Mouse (Mus musculus) midbrain, embryonic 14.5 days (tissue): Measurements from ENCODE around the gene Ist1. TPM values are rescaled to one million over a fixed set of nuclear protein-coding genes. Genes with fewer than 3 reads are reported as not detected.

Source experiments
- ATAC-seq: fragments of 200-750 bp; cut with Nextera tagmentation; 2 replicates; pipeline ENCODE4 v1.8.0; 2017; ENCODE audit warnings: moderate number of reproducible peaks, moderate library complexity; ENCODE audit not compliant: low FRiP score, low TSS enrichment
- DNase-seq: peaks from one replicate; pipeline ENCODE4 v3.0.0-alpha.2; 2015
- H3K27ac ChIP-seq: fragments of 300-500 bp; sonication (generic); replicated peaks from 2 replicates; pipeline ENCODE4 v1.5.1; 2014; ENCODE audit warnings: mild to moderate bottlenecking, low read depth, low read length, moderate library complexity
- H3K27me3 ChIP-seq: fragments of 300-500 bp; sonication (generic); 2 replicates; pipeline ENCODE4 v1.6.1; 2014; ENCODE audit warnings: low read length, control low read depth, mixed read lengths; ENCODE audit not compliant: control insufficient read depth, insufficient read depth
- H3K36me3 ChIP-seq: fragments of 300-500 bp; sonication (generic); 2 replicates; pipeline ENCODE4 v1.6.1; 2014; ENCODE audit warnings: low read length, control low read depth; ENCODE audit not compliant: control insufficient read depth, insufficient read depth
- H3K4me1 ChIP-seq: fragments of 300-500 bp; sonication (generic); 2 replicates; pipeline ENCODE4 v1.6.1; 2014; ENCODE audit warnings: mild to moderate bottlenecking, antibody characterized with exemption, low read length, control low read depth; ENCODE audit not compliant: control insufficient read depth, insufficient read depth
- H3K4me2 ChIP-seq: fragments of 300-500 bp; sonication (generic); 2 replicates; pipeline ENCODE4 v1.6.1; 2014; ENCODE audit warnings: mild to moderate bottlenecking, low read length, moderate library complexity
- H3K4me3 ChIP-seq: fragments of 300-500 bp; sonication (generic); replicated peaks from 2 replicates; pipeline ENCODE4 v1.5.1; 2014; ENCODE audit warnings: low read depth, low read length
- H3K9ac ChIP-seq: fragments of 300-500 bp; sonication (generic); replicated peaks from 2 replicates; pipeline ENCODE4 v1.6.1; 2014; ENCODE audit warnings: mild to moderate bottlenecking, low read length, moderate library complexity
- H3K9me3 ChIP-seq: fragments of 300-500 bp; sonication (generic); 2 replicates; pipeline ENCODE4 v1.6.1; 2016; ENCODE audit warnings: low read length, control low read depth, mixed read lengths; ENCODE audit not compliant: control insufficient read depth
- WGBS: fragments of 180-500 bp; shearing (Covaris S2); extraction: QIAGEN DNeasy Blood & Tissue Kit; methylation state at CpG from one replicate; pipeline ENCODE4 v1.1.7; 2014; 5-methylcytosine and 5-hydroxymethylcytosine counted together
- polyA plus RNA-seq: library from polyadenylated mRNA; unstranded; fragments of >200 nt; fragmentation: Nextera tagmentation; extraction: Ambion mirVana; gene quantifications from 2 replicates; pipeline ENCODE4 v1.2.1, GENCODE M21; 2014

Gene Ist1
- polyA plus RNA-seq, 1 experiment from 2014 or later = 187 TPM

DNA sequence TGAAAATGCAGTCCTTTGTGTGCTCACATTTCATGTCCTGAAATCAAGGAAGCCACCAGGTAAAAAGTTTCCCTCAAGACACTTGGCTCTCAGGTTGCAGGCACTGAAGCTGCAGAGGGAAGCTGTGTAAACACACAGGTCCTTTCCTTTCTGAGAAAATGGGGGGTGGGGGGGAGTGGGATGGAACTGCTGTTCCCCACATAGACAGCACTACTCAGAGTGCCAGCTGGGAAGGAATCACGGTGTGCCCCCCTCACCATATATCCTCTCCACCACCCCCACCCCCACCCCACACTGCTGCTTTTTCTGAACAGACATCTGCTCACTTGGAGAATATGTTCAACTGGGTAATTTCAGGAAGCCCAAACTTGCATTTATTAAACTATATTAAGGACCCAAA is 19.5 kb upstream of the Ist1 start:
- DNase-seq (no peak), ATAC-seq (no peak)
- 90% methylated on average over 1 of the region's 1 CpGs for WGBS
- Histone ChIP-seq H3K4me3 (no peak overlapping the region), H3K27ac (no peak overlapping the region), H3K4me2 (no peak overlapping the region), H3K27me3 (no peaks in the 10 kb centered on the region), H3K4me1 (peaks cover 10% of the 10 kb centered on the region), H3K9me3 (no peaks in the 10 kb centered on the region), H3K36me3 (peaks cover 94% of the 10 kb centered on the region), H3K9ac (no peak overlapping the region)

- H3K9ac ChIP-seq = no peak overlapping the region
- no peak for DNase-seq
- no peak for ATAC-seq
- H3K4me2 ChIP-seq = peak overlapping the region; percentile 57
- WGBS = 96% methylated on average over 4 of the region's 4 CpGs
- no peaks in the 10 kb centered on the region for H3K9me3 ChIP-seq
- no peak overlapping the region for H3K27ac ChIP-seq
- H3K4me3 ChIP-seq = peak overlapping the region; percentile 99; the same call in 1 of the 2 replicates
- no peaks in the 10 kb centered on the region for H3K27me3 ChIP-seq
- H3K4me1 ChIP-seq = peaks cover 25% of the 10 kb centered on the region
- H3K36me3 ChIP-seq = peaks cover 54% of the 10 kb centered on the region
Observed at GRCm38 (mm10) chr8:109707921-109708320, 14.9 kb upstream of the Ist1 start.

DNA sequence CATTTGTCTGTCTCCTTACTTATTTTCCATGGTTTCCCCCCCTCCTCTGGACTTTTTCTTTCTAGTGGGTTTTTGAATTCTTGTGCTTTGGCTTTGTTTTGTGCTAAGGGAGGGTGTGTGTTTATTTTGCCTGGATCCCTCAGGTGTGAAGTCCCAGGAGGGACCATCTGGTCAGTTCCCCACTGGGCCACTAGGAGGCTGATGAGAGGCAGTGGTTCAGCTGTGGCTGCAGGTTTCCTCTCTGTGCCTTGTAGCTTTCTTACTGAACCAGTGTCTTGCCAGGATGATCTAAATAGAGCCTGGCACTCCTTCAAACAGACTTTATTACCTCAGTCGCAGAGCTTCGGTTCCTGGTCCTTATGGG is 13.8 kb upstream of the Ist1 start:
- DNase-seq (peak; percentile 84), ATAC-seq (0 out of 2 replicates have a peak, but pooled peaks have one; percentile 42)
- Histone ChIP-seq H3K27ac (no peak overlapping the region; the same call in 1 of the 2 replicates), H3K36me3 (peaks cover 43% of the 10 kb centered on the region), H3K4me1 (peaks cover 25% of the 10 kb centered on the region), H3K9me3 (no peaks in the 10 kb centered on the region), H3K4me3 (peak overlapping the region; percentile 99), H3K9ac (peak overlapping the region; percentile 100; the same call in 1 of the 2 replicates), H3K4me2 (peak overlapping the region; percentile 57), H3K27me3 (no peaks in the 10 kb centered on the region)
- WGBS = 22% methylated on average over 2 of the region's 2 CpGs

DNA sequence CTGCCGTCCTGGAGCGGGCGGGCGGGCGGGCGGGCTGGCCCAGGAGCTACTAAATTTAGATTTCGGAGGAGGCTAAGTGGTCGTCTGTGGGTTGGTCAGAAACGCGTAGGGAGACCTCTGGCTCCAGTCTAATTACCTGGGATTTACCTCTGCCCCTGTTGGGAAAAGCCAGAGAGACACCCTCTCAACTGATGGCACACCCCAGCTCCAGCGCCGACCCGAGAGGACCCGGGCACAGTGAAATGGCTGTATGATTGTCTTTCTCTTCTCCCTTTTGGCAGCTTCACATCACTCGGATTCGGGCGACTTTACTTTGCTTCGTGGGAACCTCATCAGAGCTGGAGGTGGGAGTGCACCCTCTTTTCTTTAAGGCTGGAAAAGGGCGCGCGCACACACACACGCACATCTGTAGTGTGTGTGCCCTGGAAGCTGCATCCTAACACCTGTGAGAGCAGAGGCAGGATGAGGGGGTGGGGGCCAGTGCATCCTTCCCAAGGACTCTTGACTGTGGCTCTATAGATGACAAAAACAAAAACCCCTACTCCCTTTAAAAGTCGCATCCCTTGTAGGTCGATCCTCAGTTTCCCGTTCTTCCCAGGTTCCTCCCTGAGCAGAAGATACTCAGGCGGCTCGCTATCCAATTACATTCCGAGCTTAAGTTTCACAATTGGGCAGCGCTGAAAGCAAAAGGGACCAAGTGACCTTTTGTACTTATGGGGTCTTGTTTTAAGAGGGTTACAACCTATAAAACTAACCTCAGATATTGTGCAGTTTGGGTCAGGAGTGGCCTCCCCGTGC is 13.2 kb upstream of the Ist1 start:
- peak; percentile 38 for ATAC-seq
- H3K4me2 ChIP-seq = peak overlapping the region; percentile 57
- no peaks in the 10 kb centered on the region for H3K27me3 ChIP-seq
- peaks cover 37% of the 10 kb centered on the region for H3K36me3 ChIP-seq
- H3K4me1 ChIP-seq = peaks cover 25% of the 10 kb centered on the region
- DNase-seq = peak; percentile 59
- no peaks in the 10 kb centered on the region for H3K9me3 ChIP-seq
- WGBS = under 1% methylated on average over 30 of the region's 30 CpGs
- H3K4me3 ChIP-seq = peak overlapping the region; percentile 99
- H3K27ac ChIP-seq = peak overlapping the region; percentile 97
- H3K9ac ChIP-seq = peak overlapping the region; percentile 100

- H3K4me3 ChIP-seq = peak within 1 kb of the TSS; percentile 99
- H3K9ac ChIP-seq = peak within 1 kb of the TSS; percentile 100
- ATAC-seq (peak; percentile 86), DNase-seq (peak; percentile 99)
- peaks cover 25% of the 10 kb centered on the region for H3K4me1 ChIP-seq
- peaks cover 30% of the 10 kb centered on the region for H3K36me3 ChIP-seq
- peak within 1 kb of the TSS; percentile 57 for H3K4me2 ChIP-seq
- H3K27me3 ChIP-seq = no peaks in the 10 kb centered on the region
- H3K27ac ChIP-seq = peak within 1 kb of the TSS; percentile 97
- WGBS = under 1% methylated on average over 85 of the region's 100 CpGs
- no peaks in the 10 kb centered on the region for H3K9me3 ChIP-seq
Observed at GRCm38 (mm10) chr8:109705320-109706075, 12.4 kb upstream of the Ist1 start, which contains the start of gene Zfp821. TSS of gene Zfp821 (plus strand) at chr8:109705546.

- ATAC-seq (no peak), DNase-seq (no peak)
- Histone ChIP-seq H3K9me3 (no peaks in the 10 kb centered on the region), H3K9ac (peak overlapping the region; percentile 100), H3K27me3 (no peaks in the 10 kb centered on the region), H3K27ac (peak overlapping the region; percentile 97; the same call in 1 of the 2 replicates), H3K4me3 (peak overlapping the region; percentile 99), H3K4me2 (peak overlapping the region; percentile 57), H3K36me3 (peaks cover 22% of the 10 kb centered on the region), H3K4me1 (peaks cover 25% of the 10 kb centered on the region)
- 13% methylated on average over 24 of the region's 24 CpGs for WGBS
Observed at GRCm38 (mm10) chr8:109704565-109705319, 11.7 kb upstream of the Ist1 start.

DNA sequence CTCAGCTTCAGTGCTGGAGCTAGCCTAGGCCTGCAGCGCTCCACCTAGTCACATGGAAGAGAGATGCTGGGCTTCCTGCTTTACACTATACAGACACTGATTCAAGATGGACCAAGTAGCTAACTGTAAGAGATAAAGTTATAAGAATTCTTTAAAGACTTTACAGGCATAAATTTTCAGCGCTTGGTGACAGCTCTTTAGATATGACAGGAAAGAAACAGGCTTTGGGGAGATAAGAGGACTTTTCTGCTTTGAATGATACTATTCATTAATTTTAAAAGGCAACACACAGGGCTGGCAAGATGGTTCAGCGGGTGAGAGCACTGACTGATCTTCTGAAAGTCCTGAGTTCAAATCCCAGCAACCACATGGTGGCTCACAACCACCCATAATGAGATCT is 5.4 kb upstream of the Ist1 start:
- Histone ChIP-seq H3K9ac (no peak overlapping the region), H3K27me3 (no peaks in the 10 kb centered on the region), H3K36me3 (no peaks in the 10 kb centered on the region), H3K27ac (no peak overlapping the region), H3K4me1 (peaks cover 3% of the 10 kb centered on the region; the same call in 1 of the 2 replicates), H3K9me3 (no peaks in the 10 kb centered on the region), H3K4me3 (no peak overlapping the region), H3K4me2 (no peak overlapping the region)
- no peak for DNase-seq
- 78% methylated on average over 3 of the region's 3 CpGs for WGBS
- ATAC-seq = no peak

DNA sequence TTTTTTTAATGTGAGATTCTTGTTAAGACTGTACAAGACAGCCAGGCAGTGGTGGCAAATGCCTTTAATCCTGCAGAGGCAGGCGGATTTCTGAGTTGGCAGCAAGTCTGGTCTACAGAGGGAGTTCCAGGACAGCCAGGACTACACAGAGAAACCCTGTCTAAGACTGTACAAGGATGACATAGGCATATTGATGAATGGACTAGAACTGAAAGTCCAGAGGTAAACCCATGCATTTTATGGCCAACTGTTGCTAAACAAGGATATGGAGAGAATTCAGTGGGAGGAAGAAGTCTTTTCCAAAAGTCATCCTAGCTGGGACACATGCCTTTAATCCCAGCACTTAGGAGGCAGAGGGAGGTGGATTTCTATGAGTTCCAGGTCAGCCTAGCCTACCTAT is 4.7 kb upstream of the Ist1 start:
- WGBS = 63% methylated on average over 1 of the region's 1 CpGs

More for the DNA sequence above, 4.7 kb upstream of the Ist1 start:
- H3K27me3 ChIP-seq = no peaks in the 10 kb centered on the region
- ATAC-seq (no peak), DNase-seq (no peak)
- H3K27ac ChIP-seq = no peak overlapping the region
- peaks cover 3% of the 10 kb centered on the region; the same call in 1 of the 2 replicates for H3K4me1 ChIP-seq
- H3K4me3 ChIP-seq = no peak overlapping the region
- H3K9ac ChIP-seq = no peak overlapping the region
- H3K4me2 ChIP-seq = no peak overlapping the region
- no peaks in the 10 kb centered on the region for H3K36me3 ChIP-seq
- no peaks in the 10 kb centered on the region for H3K9me3 ChIP-seq
